In genomic region chrX:17607668-17608067, GRCm38 (mm10) we compare ENCODE assay signal across 26 mouse cellular contexts.
"Had no signal": no experiment of that assay in that cellular context is flagged by ENCODE, and none has a peak within 500 bp of the region (broad histone marks: within the 10 kb centered on the region; RNA-seq: fewer than 3 reads in every experiment).

No protein-coding gene starts in this region.

- H3K4me1 ChIP-seq: heart, embryonic 10.5 days; heart, embryonic 12.5 days; hindbrain, embryonic 10.5 days; hindbrain, embryonic 12.5 days; intestine, embryonic 15.5 days; limb, embryonic 13.5 days; limb, embryonic 15.5 days; liver, embryonic 12.5 days had no signal

- H3K4me3 ChIP-seq: gastrocnemius, adult 2 months; heart, embryonic 10.5 days; heart, embryonic 12.5 days; hindbrain, embryonic 10.5 days; hindbrain, embryonic 12.5 days; intestine, embryonic 15.5 days; layer of hippocampus, adult 2 months; left cerebral cortex, adult 2 months; limb, embryonic 13.5 days; limb, embryonic 15.5 days; liver, embryonic 12.5 days had no signal

- H3K9ac ChIP-seq: heart, embryonic 12.5 days; hindbrain, embryonic 12.5 days; hindbrain, embryonic 14.5 days; intestine, embryonic 15.5 days; limb, embryonic 13.5 days; limb, embryonic 15.5 days; liver, embryonic 12.5 days; liver, embryonic 14.5 days had no signal

- ATAC-seq: hindbrain, embryonic 16.5 days; inflammation-experienced regulatory T-cells, adult 6 months; intestine, embryonic 15.5 days; intestine, postnatal 0 days; liver, embryonic 12.5 days had no signal

- H3K4me2 ChIP-seq: heart, embryonic 12.5 days; hindbrain, embryonic 12.5 days; hindbrain, embryonic 14.5 days; intestine, embryonic 15.5 days; limb, embryonic 13.5 days; limb, embryonic 15.5 days; liver, embryonic 12.5 days had no signal

- H3K9me3 ChIP-seq: heart, embryonic 10.5 days; heart, embryonic 12.5 days; hindbrain, embryonic 10.5 days; hindbrain, embryonic 12.5 days; intestine, embryonic 15.5 days; limb, embryonic 13.5 days; limb, embryonic 15.5 days; liver, embryonic 12.5 days had no signal

- H3K27me3 ChIP-seq: heart, embryonic 12.5 days; hindbrain, embryonic 12.5 days; intestine, embryonic 15.5 days; limb, embryonic 13.5 days; limb, embryonic 15.5 days; liver, embryonic 12.5 days had no signal

- H3K27ac ChIP-seq: gastrocnemius, adult 2 months; heart, embryonic 10.5 days; hindbrain, embryonic 10.5 days; hindbrain, embryonic 12.5 days; hindbrain, embryonic 14.5 days; intestine, embryonic 15.5 days; layer of hippocampus, adult 2 months; left cerebral cortex, adult 2 months; limb, embryonic 13.5 days; limb, embryonic 15.5 days; liver, embryonic 12.5 days; liver, embryonic 14.5 days had no signal

- H3K36me3 ChIP-seq: heart, embryonic 10.5 days; heart, embryonic 12.5 days; hindbrain, embryonic 10.5 days; hindbrain, embryonic 12.5 days; intestine, embryonic 15.5 days; limb, embryonic 13.5 days; limb, embryonic 15.5 days; liver, embryonic 12.5 days had no signal

- DNase-seq: gastrocnemius, adult 2 months; gastrocnemius, postnatal 10 days; gastrocnemius, postnatal 25 days; heart, postnatal 10 days; heart, postnatal 4 days; kidney, adult 18-20 months; kidney, adult 8-10 months; kidney, postnatal 10 days; kidney, postnatal 25 days; kidney, postnatal 4 days; left cerebral cortex, postnatal 4 days had no signal
